Mouse (Mus musculus) liver, embryonic 12.5 days (tissue): Measurements from ENCODE around the gene Dhrs11. TPM values are rescaled to one million over a fixed set of nuclear protein-coding genes. Genes with fewer than 3 reads are reported as not detected.
"Not testable (repeated sequence)": the region's sequence is repeated elsewhere in the genome, so short reads cannot be mapped to it uniquely, and the experiment has no call there.

Experiments used
- ATAC-seq: fragments of 200-750 bp; cut with Nextera tagmentation; 2 replicates; pipeline ENCODE4 v1.8.0; 2017; ENCODE audit warnings: moderate number of reproducible peaks, mild to moderate bottlenecking, moderate library complexity
- H3K27ac ChIP-seq: fragments of 300-500 bp; sonication (generic); 2 replicates; pipeline ENCODE4 v1.5.1; 2016; ENCODE audit warnings: mild to moderate bottlenecking
- H3K27me3 ChIP-seq: fragments of 300-500 bp; sonication (generic); replicated peaks from 2 replicates; pipeline ENCODE4 v1.6.1; 2016; ENCODE audit warnings: mild to moderate bottlenecking, moderate library complexity
- H3K36me3 ChIP-seq: fragments of 300-500 bp; sonication (generic); 2 replicates; pipeline ENCODE4 v1.6.1; 2016; ENCODE audit warnings: mild to moderate bottlenecking, moderate library complexity
- H3K4me1 ChIP-seq: fragments of 300-500 bp; sonication (generic); 2 replicates; pipeline ENCODE4 v1.6.1; 2016
- H3K4me2 ChIP-seq: fragments of 300-500 bp; sonication (generic); 2 replicates; pipeline ENCODE4 v1.6.1; 2016; ENCODE audit warnings: mild to moderate bottlenecking, moderate library complexity
- H3K4me3 ChIP-seq: fragments of 300-500 bp; sonication (generic); 2 replicates; pipeline ENCODE4 v1.5.1; 2016; ENCODE audit warnings: mild to moderate bottlenecking, moderate library complexity
- H3K9ac ChIP-seq: fragments of 300-500 bp; sonication (generic); 2 replicates; pipeline ENCODE4 v1.6.1; 2016; ENCODE audit warnings: mild to moderate bottlenecking, moderate library complexity
- H3K9me3 ChIP-seq: fragments of 300-500 bp; sonication (generic); replicated peaks from 2 replicates; pipeline ENCODE4 v1.6.1; 2016; ENCODE audit warnings: mild to moderate bottlenecking, moderate library complexity
- WGBS: fragments of 180-500 bp; shearing (Covaris S2); methylation state at CpG from one replicate; pipeline ENCODE4 v1.1.7; 2016; ENCODE audit not compliant: insufficient replicate concordance; 5-methylcytosine and 5-hydroxymethylcytosine counted together
- polyA plus RNA-seq: library from polyadenylated mRNA; unstranded; fragments of >200 nt; fragmentation: Nextera tagmentation; extraction: Ambion mirVana; gene quantifications from 2 replicates; pipeline ENCODE4 v1.2.1, GENCODE M21; 2016

Dhrs11 gene
- 213 and 219 TPM in 2 replicates for polyA plus RNA-seq

DNA sequence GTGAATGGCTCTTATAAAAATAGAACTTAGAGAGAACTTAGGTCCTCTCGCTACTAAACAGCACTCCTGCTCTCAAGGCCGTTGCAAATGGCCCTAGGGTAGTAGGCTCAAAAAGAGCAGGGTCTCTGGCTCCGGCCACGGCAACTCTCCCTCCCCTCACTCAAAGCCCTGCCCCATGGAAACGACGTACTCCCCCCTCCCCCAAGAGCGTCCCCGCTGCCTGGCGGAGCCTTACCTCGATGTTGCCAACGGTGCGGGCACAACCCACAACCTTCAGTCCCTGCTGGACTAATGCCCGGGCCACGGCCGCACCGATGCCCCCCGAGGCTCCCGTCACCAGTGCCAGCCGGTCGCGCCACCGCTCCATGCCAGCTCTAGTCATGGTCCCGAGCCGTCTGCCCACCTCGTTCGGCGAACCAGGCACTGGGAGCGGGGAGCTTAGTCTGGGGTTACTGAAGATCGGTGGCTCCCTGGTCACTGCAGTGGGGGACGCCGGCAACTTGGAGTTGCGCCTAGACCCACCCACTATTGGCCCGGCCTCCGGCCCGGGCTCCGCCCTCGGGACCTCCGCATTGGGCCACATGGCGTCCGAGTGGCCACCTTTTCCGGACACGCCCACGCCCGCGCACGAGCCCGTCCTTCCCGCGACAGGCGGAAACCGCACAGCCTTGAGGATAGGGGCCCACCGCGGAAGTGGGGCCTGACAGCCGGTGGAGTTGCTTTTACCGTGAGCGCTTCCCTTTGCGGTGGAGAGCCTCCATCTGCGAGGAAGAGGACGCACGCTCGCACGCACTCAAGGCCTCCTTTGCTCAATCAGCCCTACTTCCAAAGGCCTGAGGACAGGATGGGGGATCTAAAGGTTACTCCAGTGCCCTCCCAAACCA lies at the start of gene Dhrs11:
Gene Dhrs11, minus strand, starts transcription at position 479 of the 884 bp plus-strand sequence.
- Histone ChIP-seq H3K4me3 (peak within 1 kb of the TSS; percentile 98), H3K36me3 (peaks cover 82% of the 10 kb centered on the region), H3K9ac (peak within 1 kb of the TSS; percentile 99), H3K27ac (peak within 1 kb of the TSS; percentile 100), H3K4me2 (peak within 1 kb of the TSS; percentile 99), H3K27me3 (no peaks in the 10 kb centered on the region), H3K9me3 (no peaks in the 10 kb centered on the region), H3K4me1 (peaks cover 54% of the 10 kb centered on the region)
- ATAC-seq, result peak; percentile 91
- under 1% methylated on average over 62 of the region's 62 CpGs for WGBS

DNA sequence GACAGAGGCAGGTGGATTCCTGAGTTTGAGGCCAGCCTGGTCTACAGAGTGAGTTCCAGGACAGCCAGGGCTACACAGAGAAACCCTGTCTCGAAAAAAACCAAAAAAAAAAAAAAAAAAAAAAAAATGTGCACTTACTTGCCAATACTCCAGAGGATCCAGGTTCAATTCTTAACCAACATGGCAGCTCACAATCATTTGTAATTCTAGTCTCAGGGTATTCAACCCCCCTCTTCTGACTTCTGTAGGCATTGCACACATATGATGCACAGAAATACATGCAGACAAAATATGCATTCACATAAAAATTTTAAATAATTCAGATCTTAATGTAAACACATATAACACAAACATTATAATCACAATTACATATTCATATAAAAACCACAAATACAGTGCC lies 47.2 kb upstream of the Dhrs11 start:
- not testable (repeated sequence) for ATAC-seq, H3K9ac ChIP-seq, H3K4me3 ChIP-seq, H3K9me3 ChIP-seq, H3K27ac ChIP-seq, H3K4me2 ChIP-seq, H3K27me3 ChIP-seq
- WGBS, result 83% methylated on average over 1 of the region's 1 CpGs
- H3K4me1 ChIP-seq, result peaks cover 47% of the 10 kb centered on the region
- peaks cover 34% of the 10 kb centered on the region for H3K36me3 ChIP-seq

DNA sequence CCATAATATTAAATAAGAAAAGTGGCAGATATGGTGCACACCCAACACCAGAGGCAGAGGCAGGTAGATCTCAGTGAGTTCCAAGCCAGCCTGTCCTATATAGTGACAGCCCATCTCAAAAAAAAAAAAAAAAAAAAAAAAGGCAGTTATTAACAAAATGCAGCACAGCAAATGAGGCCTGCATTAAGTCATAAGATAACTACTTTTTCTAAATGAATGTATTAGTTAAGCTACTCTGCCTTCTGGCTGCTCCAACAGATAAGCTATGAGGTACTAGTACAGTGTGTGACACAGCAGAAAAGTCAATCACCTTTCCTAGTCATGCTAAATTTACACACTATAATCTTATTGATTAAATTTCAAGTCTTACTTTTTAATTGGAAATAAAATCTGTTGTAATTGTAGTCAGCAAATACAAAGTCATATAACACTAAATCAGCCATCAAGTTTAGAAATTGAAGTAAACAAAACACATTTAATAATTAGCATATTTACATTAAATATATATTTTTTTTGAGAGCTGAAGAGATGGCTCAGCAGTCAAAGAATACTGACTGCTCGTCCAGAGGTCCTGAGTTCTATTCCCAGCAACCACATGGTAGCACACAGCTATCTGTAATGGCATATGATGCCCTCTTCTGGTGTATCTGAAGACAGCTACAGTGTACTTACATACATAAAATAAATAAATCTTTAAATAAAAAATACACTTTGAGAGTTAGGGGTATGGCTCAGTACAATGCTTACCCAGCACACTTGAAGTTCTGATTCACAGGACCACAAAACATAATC lies 44.4 kb upstream of the Dhrs11 start:
- Histone ChIP-seq H3K27me3 (no peaks in the 10 kb centered on the region), H3K4me3 (peak overlapping the region; percentile 45; the same call in 1 of the 2 replicates), H3K9ac (peak overlapping the region; percentile 68), H3K4me2 (peak overlapping the region; percentile 67), H3K9me3 (no peaks in the 10 kb centered on the region), H3K4me1 (peaks cover 30% of the 10 kb centered on the region), H3K36me3 (peaks cover 31% of the 10 kb centered on the region), H3K27ac (peak overlapping the region; percentile 97)
- ATAC-seq, result peak; percentile 66
- 20% methylated on average over 1 of the region's 1 CpGs for WGBS

- Histone ChIP-seq H3K9ac (peak overlapping the region; percentile 99), H3K27me3 (no peaks in the 10 kb centered on the region), H3K4me3 (peak overlapping the region; percentile 98), H3K4me1 (peaks cover 35% of the 10 kb centered on the region), H3K27ac (peak overlapping the region; percentile 100), H3K36me3 (peaks cover 23% of the 10 kb centered on the region), H3K9me3 (no peaks in the 10 kb centered on the region), H3K4me2 (peak overlapping the region; percentile 79)
- ATAC-seq, result no peak
- 50% methylated on average over 4 of the region's 4 CpGs for WGBS
These were observed 42.8 kb upstream of the Dhrs11 start for GRCm38 (mm10) chr11:84871548-84872069.

DNA sequence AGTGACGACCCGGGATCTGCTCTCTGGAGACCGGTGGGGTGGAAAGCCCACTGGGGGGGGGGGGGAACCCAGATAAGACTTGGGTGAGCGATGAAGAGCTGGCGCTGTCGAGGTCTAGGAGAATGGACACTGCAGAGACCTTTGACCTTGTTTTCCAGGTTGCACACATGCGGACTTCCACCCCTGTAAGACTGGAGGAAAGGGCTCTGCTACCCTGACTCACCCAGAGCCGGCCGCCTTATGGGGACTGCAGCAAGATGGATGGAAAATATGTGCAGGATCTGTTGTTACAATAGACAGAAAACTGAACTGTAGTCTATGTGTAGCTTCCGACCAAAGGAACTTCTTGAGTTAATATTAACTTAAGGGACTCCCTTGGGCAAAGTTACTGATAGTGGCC lies 42.3 kb upstream of the Dhrs11 start:
- H3K4me1 ChIP-seq, result peaks cover 39% of the 10 kb centered on the region
- H3K9ac ChIP-seq, result peak overlapping the region; percentile 99
- no peaks in the 10 kb centered on the region for H3K27me3 ChIP-seq
- peak; percentile 33 for ATAC-seq
- peaks cover 22% of the 10 kb centered on the region for H3K36me3 ChIP-seq
- H3K4me3 ChIP-seq, result peak overlapping the region; percentile 98
- peak overlapping the region; percentile 100 for H3K27ac ChIP-seq
- under 1% methylated on average over 7 of the region's 10 CpGs for WGBS
- no peaks in the 10 kb centered on the region for H3K9me3 ChIP-seq
- peak overlapping the region; percentile 79 for H3K4me2 ChIP-seq

GRCm38 (mm10) chr11:84870337-84871043 lies 41.7 kb upstream of the Dhrs11 start, which contains the start of gene Ggnbp2:
Gene Ggnbp2, minus strand, starts transcription at chr11:84870817.
- peak; percentile 81 for ATAC-seq
- peaks cover 45% of the 10 kb centered on the region for H3K4me1 ChIP-seq
- under 1% methylated on average over 46 of the region's 62 CpGs for WGBS
- peaks cover 25% of the 10 kb centered on the region for H3K36me3 ChIP-seq
- H3K9me3 ChIP-seq, result no peaks in the 10 kb centered on the region
- H3K27me3 ChIP-seq, result no peaks in the 10 kb centered on the region
- H3K27ac ChIP-seq, result peak within 1 kb of the TSS; percentile 100
- peak within 1 kb of the TSS; percentile 79 for H3K4me2 ChIP-seq
- H3K9ac ChIP-seq, result peak within 1 kb of the TSS; percentile 99
- H3K4me3 ChIP-seq, result peak within 1 kb of the TSS; percentile 98

GRCm38 (mm10) chr11:84869537-84870232 lies 40.9 kb upstream of the Dhrs11 start:
- peaks cover 51% of the 10 kb centered on the region for H3K4me1 ChIP-seq
- whole genome bisulfite sequencing, result under 1% methylated on average over 50 of the region's 61 CpGs
- H3K9ac ChIP-seq, result peak overlapping the region; percentile 99
- H3K4me2 ChIP-seq, result peak overlapping the region; percentile 79
- ATAC-seq, result peak; percentile 64
- no peaks in the 10 kb centered on the region for H3K9me3 ChIP-seq
- H3K36me3 ChIP-seq, result peaks cover 32% of the 10 kb centered on the region
- peak overlapping the region; percentile 100 for H3K27ac ChIP-seq
- H3K27me3 ChIP-seq, result no peaks in the 10 kb centered on the region
- H3K4me3 ChIP-seq, result peak overlapping the region; percentile 98

DNA sequence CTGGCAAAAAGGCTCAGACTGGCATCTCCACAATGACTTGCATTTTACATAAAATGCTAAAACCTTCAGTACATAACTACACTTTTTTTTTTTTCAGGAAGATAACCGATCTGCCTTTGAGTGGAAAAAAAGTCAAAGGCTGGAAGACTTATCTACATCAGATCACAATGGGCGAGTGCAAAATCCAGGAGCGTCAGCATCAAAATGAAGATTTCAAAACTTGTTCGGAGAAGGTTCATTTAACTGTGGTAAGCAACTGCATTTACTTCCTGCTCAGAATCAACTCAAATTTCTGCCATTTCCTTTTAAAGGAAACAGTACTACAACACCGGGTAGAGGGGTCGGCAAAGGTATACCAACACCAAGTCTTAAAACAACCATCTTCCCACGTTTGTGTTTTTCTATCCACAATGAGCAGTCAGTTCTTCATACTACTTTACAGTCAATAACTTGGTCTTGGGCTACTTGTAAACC lies 40.0 kb upstream of the Dhrs11 start:
- Histone ChIP-seq H3K4me2 (peak overlapping the region; percentile 79), H3K9me3 (no peaks in the 10 kb centered on the region), H3K9ac (peak overlapping the region; percentile 99), H3K27ac (peak overlapping the region; percentile 100), H3K4me3 (peak overlapping the region; percentile 98), H3K4me1 (peaks cover 50% of the 10 kb centered on the region), H3K27me3 (no peaks in the 10 kb centered on the region), H3K36me3 (peaks cover 32% of the 10 kb centered on the region)
- no peak for ATAC-seq
- WGBS, result 2% methylated on average over 7 of the region's 7 CpGs

DNA sequence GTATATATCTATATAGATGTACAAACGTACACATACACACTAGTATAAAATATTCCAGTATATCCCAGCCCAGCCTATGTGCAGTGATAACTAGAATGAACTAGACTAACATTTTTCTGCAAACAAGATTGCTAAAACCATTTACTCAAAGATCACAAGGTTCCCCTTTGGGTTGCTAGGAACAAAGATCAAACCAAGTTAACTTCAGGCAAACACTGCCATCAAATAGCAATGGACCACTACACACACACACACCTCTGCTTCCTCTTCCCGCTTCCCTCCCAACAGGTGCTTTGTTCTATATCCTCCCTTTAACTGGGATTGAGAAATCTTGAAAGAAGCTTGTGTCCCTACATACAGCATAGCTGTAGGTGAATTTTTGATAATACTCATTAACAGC lies 38.8 kb upstream of the Dhrs11 start:
- peak overlapping the region; percentile 77 for H3K4me2 ChIP-seq
- peaks cover 42% of the 10 kb centered on the region for H3K36me3 ChIP-seq
- H3K4me1 ChIP-seq, result peaks cover 53% of the 10 kb centered on the region
- H3K4me3 ChIP-seq, result peak overlapping the region; percentile 59
- peak overlapping the region; percentile 51; the same call in 1 of the 2 replicates for H3K27ac ChIP-seq
- WGBS, result 82% methylated on average over 2 of the region's 2 CpGs
- no peaks in the 10 kb centered on the region for H3K9me3 ChIP-seq
- H3K27me3 ChIP-seq, result no peaks in the 10 kb centered on the region
- ATAC-seq, result no peak
- H3K9ac ChIP-seq, result peak overlapping the region; percentile 70

GRCm38 (mm10) chr11:84865268-84865667 lies 36.5 kb upstream of the Dhrs11 start:
- Histone ChIP-seq H3K4me3 (no peak overlapping the region), H3K36me3 (peaks cover 65% of the 10 kb centered on the region), H3K9ac (peak overlapping the region; percentile 35), H3K9me3 (no peaks in the 10 kb centered on the region), H3K27me3 (no peaks in the 10 kb centered on the region), H3K4me1 (peaks cover 65% of the 10 kb centered on the region), H3K4me2 (peak overlapping the region; percentile 47), H3K27ac (peak overlapping the region; percentile 1; the same call in 1 of the 2 replicates)
- WGBS, result 58% methylated on average over 2 of the region's 2 CpGs
- ATAC-seq, result no peak
